Comparison of ENCODE assay signal across 8 mouse cellular contexts in genomic region chr2:146834064-146834313, GRCm38 (mm10). TPM values are rescaled to one million over a fixed set of nuclear protein-coding genes. Genes with fewer than 3 reads are reported as not detected.
DNase-seq lines count a peak whose midpoint lies in the region; ATAC-seq and TF ChIP-seq lines count a peak whose summit lies in the region.
"Had no signal": no experiment of that assay in that cellular context is flagged by ENCODE, and none has a peak within 500 bp of the region (broad histone marks: within the 10 kb centered on the region; RNA-seq: fewer than 3 reads in every experiment).

No protein-coding gene starts in this region.

- peak overlapping the region; percentile 20 for H3K4me3 ChIP-seq in lung, embryonic 14.5 days (ENCODE audit: low read depth, low read length)
- peak overlapping the region; percentile 29 for H3K4me3 ChIP-seq in forebrain, embryonic 13.5 days
- H3K4me3 ChIP-seq in intestine, postnatal 0 days (ENCODE audit: low read depth, low read length) = peak overlapping the region; percentile 21
- 0 out of 2 replicates have a peak overlapping the region, but pooled peaks have one; percentile 19 for H3K4me3 ChIP-seq in stomach, embryonic 15.5 days (replicated peaks)

- H3K27ac ChIP-seq in lung, embryonic 14.5 days (ENCODE audit: low read depth) = no peak overlapping the region
- H3K27ac ChIP-seq in forebrain, embryonic 13.5 days = peak overlapping the region; percentile 80
- H3K27ac ChIP-seq in intestine, postnatal 0 days (ENCODE audit: low read depth, low read length) = no peak overlapping the region
- no peak overlapping the region for H3K27ac ChIP-seq in stomach, embryonic 15.5 days
- H3K27ac ChIP-seq: liver, embryonic 14.5 days had no signal

- H3K36me3 ChIP-seq in lung, embryonic 14.5 days (ENCODE audit: insufficient read depth) = no peaks in the 10 kb centered on the region
- H3K36me3 ChIP-seq in forebrain, embryonic 13.5 days (ENCODE audit: poor library complexity, severe bottlenecking) = no peaks in the 10 kb centered on the region
- H3K36me3 ChIP-seq in intestine, postnatal 0 days (ENCODE audit: control insufficient read depth, insufficient read depth) = no peaks in the 10 kb centered on the region
- no peaks in the 10 kb centered on the region for H3K36me3 ChIP-seq in stomach, embryonic 15.5 days

- WGBS in lung, embryonic 14.5 days = under 1% methylated on average over 5 of the region's 5 CpGs
- WGBS in forebrain, embryonic 13.5 days = 2% methylated on average over 5 of the region's 5 CpGs
- whole genome bisulfite sequencing in intestine, postnatal 0 days = 0% methylated on average over 5 of the region's 5 CpGs
- WGBS in stomach, embryonic 15.5 days = 1% methylated on average over 5 of the region's 5 CpGs

- ATAC-seq in lung, embryonic 14.5 days (ENCODE audit: insufficient read depth) = no peak
- ATAC-seq in forebrain, embryonic 13.5 days = no peak
- no peak for ATAC-seq in intestine, postnatal 0 days
- no peak for ATAC-seq in stomach, embryonic 15.5 days (ENCODE audit: insufficient read depth, low FRiP score, low read depth)

- no peaks in the 10 kb centered on the region for H3K9me3 ChIP-seq in lung, embryonic 14.5 days (ENCODE audit: low read depth, low read length)
- no peaks in the 10 kb centered on the region for H3K9me3 ChIP-seq in forebrain, embryonic 13.5 days (replicated peaks)
- H3K9me3 ChIP-seq in intestine, postnatal 0 days (ENCODE audit: control insufficient read depth) = no peaks in the 10 kb centered on the region
- H3K9me3 ChIP-seq in stomach, embryonic 15.5 days = no peaks in the 10 kb centered on the region

- peaks cover 91% of the 10 kb centered on the region for H3K27me3 ChIP-seq in lung, embryonic 14.5 days (ENCODE audit: insufficient read depth, low read length)
- H3K27me3 ChIP-seq in forebrain, embryonic 13.5 days = peaks cover 96% of the 10 kb centered on the region
- H3K27me3 ChIP-seq in intestine, postnatal 0 days (replicated peaks; ENCODE audit: control insufficient read depth, insufficient read depth, low read length) = peaks cover 89% of the 10 kb centered on the region
- peaks cover 78% of the 10 kb centered on the region for H3K27me3 ChIP-seq in stomach, embryonic 15.5 days (replicated peaks)

- no peak overlapping the region for H3K9ac ChIP-seq in lung, embryonic 14.5 days
- H3K9ac ChIP-seq in forebrain, embryonic 13.5 days = peak overlapping the region; percentile 62
- H3K9ac ChIP-seq in intestine, postnatal 0 days (ENCODE audit: low read depth, low read length) = no peak overlapping the region
- no peak overlapping the region for H3K9ac ChIP-seq in stomach, embryonic 15.5 days
- H3K9ac ChIP-seq: liver, embryonic 14.5 days had no signal

- peaks cover 3% of the 10 kb centered on the region; the same call in 1 of the 2 replicates for H3K4me1 ChIP-seq in lung, embryonic 14.5 days (ENCODE audit: insufficient read depth)
- peaks cover 54% of the 10 kb centered on the region for H3K4me1 ChIP-seq in forebrain, embryonic 13.5 days
- 0 out of 2 replicates have a peak, but pooled peaks cover 5% of the 10 kb centered on the region for H3K4me1 ChIP-seq in intestine, postnatal 0 days (replicated peaks; ENCODE audit: control insufficient read depth, insufficient read depth, low read length)
- peaks cover 18% of the 10 kb centered on the region for H3K4me1 ChIP-seq in stomach, embryonic 15.5 days

- H3K4me2 ChIP-seq in lung, embryonic 14.5 days = peak overlapping the region; percentile 44; the same call in 1 of the 2 replicates
- peak overlapping the region; percentile 60 for H3K4me2 ChIP-seq in forebrain, embryonic 13.5 days
- peak overlapping the region; percentile 40 for H3K4me2 ChIP-seq in intestine, postnatal 0 days (replicated peaks; ENCODE audit: low read depth)
- peak overlapping the region; percentile 45 for H3K4me2 ChIP-seq in stomach, embryonic 15.5 days

- TF ChIP-seq CTCF in lung, embryonic 14.5 days (IDR thresholded peaks at IDR 0.05; ENCODE audit: low read depth) = no peak
- TF ChIP-seq CTCF in intestine, postnatal 0 days (IDR thresholded peaks at IDR 0.05; ENCODE audit: low read depth) = no peak

- no peak for DNase-seq in lung, embryonic 14.5 days
- DNase-seq in lung, postnatal 36 days = no peak
- no peak for DNase-seq in embryo, embryonic 10 days (ENCODE audit: low spot score)
- DNase-seq in lung, postnatal 10 days = no peak

RNA-seq across cellular contexts. Expression of gene Kiz, which starts 21.7 kb away (rescaled TPM):
- polyA plus RNA-seq in lung, embryonic 14.5 days (2014; fragmentation: Nextera tagmentation; extraction: Ambion mirVana) = 30.8 and 31.6 TPM in 2 replicates
- 28.0 and 28.1 TPM in 2 replicates for polyA plus RNA-seq in forebrain, embryonic 13.5 days (2015; fragmentation: Nextera tagmentation; extraction: Ambion mirVana)
- polyA plus RNA-seq in intestine, postnatal 0 days (2015; fragmentation: Nextera tagmentation; extraction: Ambion mirVana) = 9.3 and 9.8 TPM in 2 replicates
- 22.9 and 23.7 TPM in 2 replicates for polyA plus RNA-seq in stomach, embryonic 15.5 days (2015; fragmentation: Nextera tagmentation; extraction: Ambion mirVana)
